Mouse (Mus musculus): ENCODE results near the gene Cpn1. TPM values are rescaled to one million over a fixed set of nuclear protein-coding genes. Genes with fewer than 3 reads are reported as not detected.

Gene Cpn1
- total RNA-seq, 2 experiments from 2014 or later = 0.25 to 0.90 TPM

GRCm38 (mm10) chr19:43912775-43913486 is 73.4 kb downstream of the Cpn1 start:
- no peak for DNase-seq (ENCODE audit: low spot score)

GRCm38 (mm10) chr19:43906492-43906891 is 79.9 kb downstream of the Cpn1 start:
- DNase-seq (ENCODE audit: low spot score) = no peak

Other genes starting within 250 kb of the Cpn1 start
- gene Cutc, start 233.6 kb downstream of the Cpn1 start, total RNA-seq (2021) = 10 to 100 TPM; 17.8 to 18.1 TPM
- 10 to 100 TPM; 13.0 to 16.6 TPM for gene Cox15, start 233.6 kb downstream of the Cpn1 start, total RNA-seq (2021)
- gene Abcc2, start 204.4 kb downstream of the Cpn1 start, total RNA-seq (2021) = under 1 TPM; 0.07 to 0.16 TPM
- 10 to 100 TPM; 12.0 TPM for gene Dnmbp, start 46.4 kb downstream of the Cpn1 start, total RNA-seq (2021)
- under 1 TPM in 1 of 2 experiments, not detected in 1; 0.14 TPM for gene Cyp2c23, start 42.7 kb upstream of the Cpn1 start, total RNA-seq (2021)
- gene Erlin1, start 83.2 kb upstream of the Cpn1 start, total RNA-seq (2021) = 1 to 10 TPM; 5.8 to 6.1 TPM
- 10 to 100 TPM; 12.0 to 16.3 TPM for gene Chuk, start 120.9 kb upstream of the Cpn1 start, total RNA-seq (2021)
- 1 to 10 TPM; 5.1 to 7.4 TPM for gene Cwf19l1, start 149.3 kb upstream of the Cpn1 start, total RNA-seq (2021)
- gene Bloc1s2, start 159.9 kb upstream of the Cpn1 start, total RNA-seq (2021) = 10 to 100 TPM; 10.5 to 15.4 TPM
- gene Pkd2l1, start 205.9 kb upstream of the Cpn1 start, total RNA-seq (2021) = not detected
- not detected for gene Scd3, start 216.7 kb upstream of the Cpn1 start, total RNA-seq (2021)

Data from gastrocnemius, adult 18-20 months (tissue).